Mouse (Mus musculus) embryonic facial prominence, embryonic 11.5 days (tissue): ENCODE results near the gene Ihh. TPM values are rescaled to one million over a fixed set of nuclear protein-coding genes. Genes with fewer than 3 reads are reported as not detected.

Experiments
- ATAC-seq: fragments of 200-750 bp; cut with Nextera tagmentation; replicated peaks from 2 replicates; pipeline ENCODE4 v1.8.0; 2017; ENCODE audit warnings: low read depth; ENCODE audit not compliant: insufficient number of reproducible peaks, low FRiP score, low TSS enrichment
- DNase-seq: peaks from one replicate; pipeline ENCODE4 v3.0.0-alpha.2; 2015; ENCODE audit warnings: low spot score
- H3K27ac ChIP-seq: fragments of 300-500 bp; sonication (generic); replicated peaks from 2 replicates; pipeline ENCODE4 v1.5.1; 2014; ENCODE audit warnings: mild to moderate bottlenecking, low read depth, low read length, control low read depth
- H3K27me3 ChIP-seq: fragments of 300-500 bp; sonication (generic); 2 replicates; pipeline ENCODE4 v1.6.1; 2014; ENCODE audit warnings: mild to moderate bottlenecking, low read length, moderate library complexity, mixed read lengths; ENCODE audit not compliant: control insufficient read depth, insufficient read depth
- H3K36me3 ChIP-seq: fragments of 300-500 bp; sonication (generic); replicated peaks from 2 replicates; pipeline ENCODE4 v1.6.1; 2014; ENCODE audit warnings: low read depth, mild to moderate bottlenecking, low read length, moderate library complexity, mixed read lengths; ENCODE audit not compliant: control insufficient read depth, insufficient read depth
- H3K4me1 ChIP-seq: fragments of 300-500 bp; sonication (generic); 2 replicates; pipeline ENCODE4 v1.6.1; 2014; ENCODE audit warnings: low read length, mixed read lengths; ENCODE audit not compliant: control insufficient read depth, insufficient read depth
- H3K4me2 ChIP-seq: fragments of 300-500 bp; sonication (generic); 2 replicates; pipeline ENCODE4 v1.6.1; 2014; ENCODE audit warnings: low read depth, mild to moderate bottlenecking, control low read depth, low read length, moderate library complexity
- H3K4me3 ChIP-seq: fragments of 300-500 bp; sonication (generic); 2 replicates; pipeline ENCODE4 v1.5.1; 2014; ENCODE audit warnings: low read depth, low read length, control low read depth
- H3K9ac ChIP-seq: fragments of 300-500 bp; sonication (generic); replicated peaks from 2 replicates; pipeline ENCODE4 v1.6.1; 2014; ENCODE audit warnings: mild to moderate bottlenecking, control low read depth, low read length
- H3K9me3 ChIP-seq: fragments of 300-500 bp; sonication (generic); replicated peaks from 2 replicates; pipeline ENCODE4 v1.6.1; 2016; ENCODE audit warnings: mild to moderate bottlenecking, low read length, inconsistent platforms, mixed read lengths; ENCODE audit not compliant: control insufficient read depth
- WGBS: fragments of 180-500 bp; shearing (Covaris S2); extraction: QIAGEN DNeasy Blood & Tissue Kit; methylation state at CpG from one replicate; pipeline ENCODE4 v1.1.7; 2014; 5-methylcytosine and 5-hydroxymethylcytosine counted together
- polyA plus RNA-seq: library from polyadenylated mRNA; unstranded; fragments of >200 nt; fragmentation: Nextera tagmentation; extraction: Ambion mirVana; gene quantifications from 2 replicates; pipeline ENCODE4 v1.2.1, GENCODE M21; 2014

The Ihh gene
- polyA plus RNA-seq, 1 experiment from 2014 or later = not detected

DNA sequence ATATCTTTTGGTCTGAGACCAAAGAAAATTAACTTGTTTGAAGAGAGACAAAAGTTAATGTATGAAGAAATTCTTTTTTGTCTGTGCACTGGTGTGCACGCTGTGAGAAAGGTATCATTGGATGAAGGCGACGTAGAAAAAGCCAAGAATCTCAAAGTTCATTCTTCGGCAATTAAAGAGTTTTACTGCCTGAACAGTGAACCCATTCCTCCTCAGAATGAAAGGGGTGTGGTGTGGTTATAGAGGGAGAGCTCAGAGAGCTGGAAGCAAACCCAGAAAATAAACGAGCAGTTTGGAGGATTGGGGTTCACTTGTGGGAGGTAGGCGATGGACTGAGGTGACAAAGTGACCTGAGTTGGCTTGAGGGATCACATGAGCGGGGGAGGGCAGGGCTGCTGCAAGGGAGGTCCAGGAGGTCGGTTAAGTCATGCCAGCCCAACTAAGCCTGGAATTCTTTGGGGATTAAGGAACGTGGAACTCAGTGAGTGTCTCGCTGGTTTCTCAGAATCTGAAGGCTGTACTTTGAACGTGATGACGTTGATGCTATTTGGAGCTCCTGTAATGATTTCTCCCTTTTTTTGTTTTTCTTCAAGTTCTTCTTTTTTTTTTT lies 15.1 kb downstream of the Ihh start:
- H3K9ac ChIP-seq = no peak overlapping the region
- no peak overlapping the region for H3K4me3 ChIP-seq
- no peaks in the 10 kb centered on the region for H3K36me3 ChIP-seq
- WGBS = 39% methylated on average over 12 of the region's 12 CpGs
- H3K27me3 ChIP-seq = 0 out of 2 replicates have a peak, but pooled peaks cover 6% of the 10 kb centered on the region
- no peaks in the 10 kb centered on the region for H3K4me1 ChIP-seq
- H3K4me2 ChIP-seq = no peak overlapping the region
- no peaks in the 10 kb centered on the region for H3K9me3 ChIP-seq
- no peak for ATAC-seq
- DNase-seq = no peak
- H3K27ac ChIP-seq = no peak overlapping the region

DNA sequence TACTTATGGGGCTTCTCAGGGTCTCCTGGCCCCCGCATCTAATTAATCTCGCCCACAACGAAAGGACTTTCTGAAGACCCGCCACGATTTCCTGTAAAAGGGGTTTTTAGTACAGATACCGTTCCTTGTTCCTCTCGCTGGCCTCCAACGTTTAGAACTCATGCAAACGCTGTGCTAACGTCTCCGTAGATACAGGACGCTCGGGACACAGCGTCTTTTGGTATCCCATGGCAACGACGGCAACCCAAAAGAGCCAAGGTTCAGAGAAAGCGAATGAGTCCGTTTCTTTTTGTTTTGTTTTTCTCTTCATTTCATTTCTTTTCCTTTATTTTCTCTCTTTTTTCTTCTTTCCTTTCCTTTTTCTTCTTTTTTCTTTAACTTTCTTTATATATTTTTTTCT lies 16.1 kb downstream of the Ihh start, which contains the start of gene Cfap65:
Gene Cfap65 (minus strand): TSS at position 198 of the 400 bp plus-strand sequence.
- H3K27me3 ChIP-seq = 0 out of 2 replicates have a peak, but pooled peaks cover 6% of the 10 kb centered on the region
- ATAC-seq (no peak), DNase-seq (peak; percentile 75)
- H3K9me3 ChIP-seq = no peaks in the 10 kb centered on the region
- H3K4me1 ChIP-seq = no peaks in the 10 kb centered on the region
- H3K4me3 ChIP-seq = no peak within 1 kb of the TSS
- peak within 1 kb of the TSS; percentile 32; the same call in 1 of the 2 replicates for H3K4me2 ChIP-seq
- no peaks in the 10 kb centered on the region for H3K36me3 ChIP-seq
- no peak within 1 kb of the TSS for H3K27ac ChIP-seq
- no peak within 1 kb of the TSS for H3K9ac ChIP-seq
- WGBS = 3% methylated on average over 18 of the region's 18 CpGs

DNA sequence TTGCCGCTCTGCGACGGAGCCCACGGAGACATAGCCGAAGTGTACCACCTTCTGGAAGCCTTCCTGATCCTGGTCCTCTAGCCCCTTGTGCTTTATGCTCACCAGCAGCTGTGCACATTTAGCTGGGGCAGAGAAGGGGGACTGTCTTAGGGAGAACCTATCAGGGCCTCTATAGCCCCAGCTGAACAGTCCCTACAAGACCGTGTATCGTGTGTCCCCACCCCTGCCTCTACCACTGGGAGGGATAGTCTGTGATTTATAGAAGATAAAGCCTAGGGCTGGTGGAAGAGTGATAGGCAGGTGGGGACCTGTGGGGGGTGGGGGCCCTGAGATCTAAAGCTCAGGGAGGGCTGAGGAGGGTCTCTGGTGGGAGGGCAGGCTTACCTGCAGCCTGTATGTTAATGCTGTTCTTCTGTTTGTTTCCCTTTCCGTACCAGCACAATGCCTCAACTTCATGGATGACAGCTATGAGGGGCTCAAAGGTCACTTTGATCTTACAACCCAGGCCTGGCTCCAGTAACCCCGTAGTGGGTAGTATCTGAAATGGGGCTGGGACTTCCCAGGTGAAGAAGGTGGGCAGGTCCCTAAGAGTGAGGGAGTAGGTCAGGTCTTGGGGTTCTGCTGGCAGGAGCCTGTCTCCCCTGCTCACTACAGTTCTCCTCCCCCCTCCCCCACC lies 23.7 kb downstream of the Ihh start:
- no peak for ATAC-seq
- Histone ChIP-seq H3K4me2 (no peak overlapping the region), H3K9me3 (no peaks in the 10 kb centered on the region), H3K4me3 (no peak overlapping the region), H3K27ac (no peak overlapping the region), H3K36me3 (no peaks in the 10 kb centered on the region), H3K9ac (no peak overlapping the region), H3K4me1 (no peaks in the 10 kb centered on the region), H3K27me3 (0 out of 2 replicates have a peak, but pooled peaks cover 3% of the 10 kb centered on the region)
- WGBS = 75% methylated on average over 9 of the region's 9 CpGs
- no peak for DNase-seq

DNA sequence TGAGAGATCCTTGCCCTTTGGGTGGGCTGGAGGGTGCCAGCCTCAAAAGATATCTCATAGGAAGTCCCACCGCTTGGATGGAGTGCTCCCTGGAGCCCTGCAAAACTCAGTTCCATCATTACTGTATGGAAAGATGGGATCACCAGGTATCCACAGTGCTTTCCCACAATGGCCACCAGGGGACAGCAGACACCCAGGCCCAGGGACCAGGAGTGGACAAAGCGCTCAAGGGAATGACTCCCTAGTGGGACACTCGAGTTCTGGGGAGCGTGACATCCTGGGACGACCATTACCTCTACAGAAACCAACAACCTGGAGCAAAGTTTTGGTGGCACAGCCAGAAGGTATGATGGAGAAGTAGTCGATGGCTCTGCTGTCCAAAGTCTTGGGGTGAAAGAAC lies 24.8 kb downstream of the Ihh start:
- Histone ChIP-seq H3K36me3 (no peaks in the 10 kb centered on the region), H3K4me3 (no peak overlapping the region), H3K4me1 (no peaks in the 10 kb centered on the region), H3K9ac (no peak overlapping the region), H3K4me2 (no peak overlapping the region), H3K27me3 (0 out of 2 replicates have a peak, but pooled peaks cover 3% of the 10 kb centered on the region), H3K27ac (no peak overlapping the region), H3K9me3 (no peaks in the 10 kb centered on the region)
- DNase-seq (peak; percentile 51), ATAC-seq (no peak; the same call in 1 of the 2 replicates)
- 42% methylated on average over 6 of the region's 6 CpGs for WGBS

DNA sequence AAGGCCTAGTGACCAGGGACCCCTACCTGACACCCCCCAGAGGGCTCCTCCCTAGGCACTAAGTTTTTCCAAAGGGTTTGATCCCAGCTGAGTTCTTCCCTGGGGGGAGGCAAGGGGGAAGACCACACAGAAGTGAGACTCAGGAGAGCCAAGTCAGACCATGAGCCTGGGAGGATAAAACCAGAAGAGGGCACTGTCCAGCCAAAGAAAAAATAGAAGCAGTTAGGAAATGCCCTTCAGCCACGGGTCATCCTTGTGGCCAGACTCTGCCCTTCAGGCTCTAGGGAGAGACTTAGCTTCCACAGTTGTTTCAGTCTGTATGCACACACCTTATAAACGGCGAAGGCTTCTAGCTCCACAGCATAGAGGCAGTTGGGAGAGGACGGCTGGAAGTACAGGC lies 27.0 kb downstream of the Ihh start:
- H3K4me3 ChIP-seq = no peak overlapping the region
- ATAC-seq (no peak), DNase-seq (no peak)
- H3K9ac ChIP-seq = no peak overlapping the region
- no peaks in the 10 kb centered on the region for H3K36me3 ChIP-seq
- 61% methylated on average over 4 of the region's 4 CpGs for WGBS
- H3K27ac ChIP-seq = no peak overlapping the region
- no peaks in the 10 kb centered on the region for H3K9me3 ChIP-seq
- no peaks in the 10 kb centered on the region for H3K4me1 ChIP-seq
- H3K27me3 ChIP-seq = no peaks in the 10 kb centered on the region
- no peak overlapping the region for H3K4me2 ChIP-seq

DNA sequence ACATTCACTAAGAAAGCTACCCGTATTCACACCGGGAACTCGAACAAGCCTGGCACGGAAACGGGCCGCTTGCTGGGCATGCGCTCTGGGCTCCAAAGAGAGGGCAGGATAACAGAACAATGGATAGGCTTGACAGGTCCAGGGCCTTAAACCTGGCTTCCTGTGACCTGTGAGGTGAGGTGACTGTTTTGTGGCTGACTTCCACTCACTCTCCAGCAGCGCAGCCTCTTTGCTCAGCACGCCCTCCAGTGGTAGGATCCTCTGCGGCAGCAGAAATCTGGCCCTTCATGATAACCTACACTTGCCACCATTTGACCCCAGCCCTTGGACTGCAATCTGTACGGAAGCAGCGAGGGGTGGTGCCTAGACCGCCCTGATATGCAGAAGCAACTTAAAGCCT lies 35.8 kb downstream of the Ihh start:
- Histone ChIP-seq H3K27ac (no peak overlapping the region), H3K4me2 (no peak overlapping the region), H3K9ac (no peak overlapping the region), H3K4me1 (no peaks in the 10 kb centered on the region), H3K27me3 (no peaks in the 10 kb centered on the region), H3K4me3 (no peak overlapping the region), H3K9me3 (no peaks in the 10 kb centered on the region), H3K36me3 (no peaks in the 10 kb centered on the region)
- DNase-seq (no peak), ATAC-seq (no peak)
- WGBS = 22% methylated on average over 13 of the region's 13 CpGs

DNA sequence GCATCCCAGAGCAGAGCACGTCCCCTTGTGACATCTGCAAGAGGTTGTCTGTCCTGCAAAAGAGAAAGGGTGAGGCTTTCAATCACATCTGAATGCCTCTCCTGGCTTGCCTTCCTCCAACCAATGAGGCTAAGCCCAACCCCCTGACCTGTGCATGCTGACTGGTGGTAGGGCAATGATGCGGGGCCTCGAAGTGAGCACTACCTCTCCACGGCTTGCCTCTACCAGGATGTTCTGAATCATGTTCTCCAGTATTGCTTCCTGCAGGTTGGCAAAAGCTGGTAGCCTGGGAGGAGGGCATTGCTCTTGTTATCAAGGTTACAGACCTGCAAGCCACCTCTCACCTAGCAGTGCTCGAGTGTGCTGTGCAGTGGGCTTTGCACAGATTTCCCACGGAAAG lies 49.3 kb downstream of the Ihh start:
- DNase-seq (no peak), ATAC-seq (no peak)
- no peak overlapping the region for H3K27ac ChIP-seq
- H3K36me3 ChIP-seq = no peaks in the 10 kb centered on the region
- H3K4me2 ChIP-seq = no peak overlapping the region
- no peak overlapping the region for H3K9ac ChIP-seq
- WGBS = 26% methylated on average over 6 of the region's 6 CpGs
- H3K27me3 ChIP-seq = peaks cover 45% of the 10 kb centered on the region
- H3K4me1 ChIP-seq = peaks cover 8% of the 10 kb centered on the region; the same call in 1 of the 2 replicates
- no peaks in the 10 kb centered on the region for H3K9me3 ChIP-seq
- no peak overlapping the region for H3K4me3 ChIP-seq

DNA sequence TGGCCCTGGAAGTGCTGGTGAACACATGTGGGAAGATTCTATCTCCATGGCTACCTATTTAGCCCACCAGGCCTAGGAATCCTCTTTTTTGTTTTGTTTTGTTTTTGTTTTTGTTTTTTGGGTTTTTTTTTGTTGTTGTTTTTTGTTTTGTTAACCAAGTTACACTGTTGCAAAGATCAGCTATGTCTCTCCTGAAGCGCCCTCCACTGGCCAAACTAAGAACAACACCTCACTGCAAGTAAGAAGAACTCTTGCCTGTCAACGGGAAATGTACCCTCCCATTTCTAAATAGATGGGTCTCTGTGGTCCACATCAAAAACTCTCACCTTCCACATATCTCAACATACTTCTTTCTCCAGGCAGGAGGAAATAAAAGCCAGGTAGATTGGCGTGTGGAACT lies 49.8 kb downstream of the Ihh start:
- H3K27me3 ChIP-seq = peaks cover 45% of the 10 kb centered on the region
- peak; percentile 70 for DNase-seq
- ATAC-seq = no peak
- no peak overlapping the region for H3K9ac ChIP-seq
- no peaks in the 10 kb centered on the region for H3K9me3 ChIP-seq
- H3K4me2 ChIP-seq = no peak overlapping the region
- H3K27ac ChIP-seq = no peak overlapping the region
- WGBS = 3% methylated on average over 3 of the region's 3 CpGs
- H3K4me3 ChIP-seq = no peak overlapping the region
- H3K36me3 ChIP-seq = no peaks in the 10 kb centered on the region
- H3K4me1 ChIP-seq = peaks cover 8% of the 10 kb centered on the region; the same call in 1 of the 2 replicates
